Comparison of ENCODE assay signal across 20 mouse cellular contexts in genomic region chr17:25665891-25666290, GRCm38 (mm10). TPM values are rescaled to one million over a fixed set of nuclear protein-coding genes. Genes with fewer than 3 reads are reported as not detected.
DNase-seq lines count a peak whose midpoint lies in the region; ATAC-seq lines count a peak whose summit lies in the region.
"Had no signal": no experiment of that assay in that cellular context is flagged by ENCODE, and none has a peak within 500 bp of the region (broad histone marks: within the 10 kb centered on the region; RNA-seq: fewer than 3 reads in every experiment).

No protein-coding gene starts in this region.

- peak; percentile 59 to 66 for DNase-seq in cerebellum, postnatal 10 days
- DNase-seq in cerebellum, adult 8-10 months = no peak
- DNase-seq in forebrain, embryonic 14.5 days (ENCODE audit: low spot score) = peak; percentile 24
- DNase-seq in forebrain, embryonic 10.5 days (ENCODE audit: extremely low spot score, low spot score) = no peak
- DNase-seq in NIH3T3 (ENCODE audit: low read depth) = peak; percentile 20
- peak; percentile 26 for DNase-seq in embryonic facial prominence, embryonic 14.5 days (ENCODE audit: low spot score)
- no peak for DNase-seq in yolk sac, embryonic 10.5 days (ENCODE audit: low spot score)
- DNase-seq: adrenal gland, adult 2 months; adrenal gland, postnatal 14 days; cerebellum, adult 18-20 months; cerebellum, adult 9-11 months; gastrocnemius, postnatal 25 days; kidney, adult 2 months had no signal

- H3K36me3 ChIP-seq in forebrain, embryonic 14.5 days (ENCODE audit: control insufficient read depth, insufficient read depth, low read length) = no peaks in the 10 kb centered on the region
- H3K36me3 ChIP-seq in forebrain, embryonic 10.5 days (replicated peaks) = 0 out of 2 replicates have a peak, but pooled peaks cover 9% of the 10 kb centered on the region
- no peaks in the 10 kb centered on the region for H3K36me3 ChIP-seq in embryonic facial prominence, embryonic 14.5 days (ENCODE audit: control insufficient read depth, insufficient read depth, low read length)
- H3K36me3 ChIP-seq: forebrain, embryonic 15.5 days; hindbrain, embryonic 15.5 days had no signal

- no peak overlapping the region for H3K4me3 ChIP-seq in forebrain, embryonic 14.5 days (ENCODE audit: low read depth, low read length)
- no peak overlapping the region for H3K4me3 ChIP-seq in forebrain, embryonic 10.5 days
- no peak overlapping the region for H3K4me3 ChIP-seq in embryonic facial prominence, embryonic 14.5 days (ENCODE audit: low read depth, low read length)
- H3K4me3 ChIP-seq: embryonic facial prominence, embryonic 12.5 days; forebrain, embryonic 15.5 days; hindbrain, embryonic 12.5 days; hindbrain, embryonic 15.5 days had no signal

- no peak overlapping the region for H3K9ac ChIP-seq in forebrain, embryonic 14.5 days (ENCODE audit: low read length)
- no peak overlapping the region for H3K9ac ChIP-seq in embryonic facial prominence, embryonic 14.5 days (ENCODE audit: low read depth, low read length)
- H3K9ac ChIP-seq: embryonic facial prominence, embryonic 12.5 days; forebrain, embryonic 15.5 days; hindbrain, embryonic 12.5 days; hindbrain, embryonic 15.5 days had no signal

- H3K4me1 ChIP-seq in forebrain, embryonic 14.5 days (ENCODE audit: control insufficient read depth, insufficient read depth, low read length) = peaks cover 12% of the 10 kb centered on the region
- H3K4me1 ChIP-seq in forebrain, embryonic 10.5 days = peaks cover 29% of the 10 kb centered on the region
- peaks cover 14% of the 10 kb centered on the region for H3K4me1 ChIP-seq in embryonic facial prominence, embryonic 14.5 days (ENCODE audit: control insufficient read depth, insufficient read depth, low read length)

- H3K4me2 ChIP-seq in forebrain, embryonic 14.5 days (ENCODE audit: low read length) = no peak overlapping the region
- no peak overlapping the region for H3K4me2 ChIP-seq in embryonic facial prominence, embryonic 14.5 days (ENCODE audit: low read depth, low read length)
- H3K4me2 ChIP-seq: embryonic facial prominence, embryonic 12.5 days; forebrain, embryonic 15.5 days; heart, embryonic 11.5 days; hindbrain, embryonic 12.5 days; hindbrain, embryonic 15.5 days had no signal

- H3K27ac ChIP-seq in forebrain, embryonic 14.5 days (ENCODE audit: low read depth, low read length) = no peak overlapping the region
- no peak overlapping the region for H3K27ac ChIP-seq in forebrain, embryonic 10.5 days
- H3K27ac ChIP-seq in embryonic facial prominence, embryonic 14.5 days (replicated peaks; ENCODE audit: low read depth, low read length) = no peak overlapping the region
- H3K27ac ChIP-seq: embryonic facial prominence, embryonic 12.5 days; forebrain, embryonic 15.5 days; hindbrain, embryonic 12.5 days; hindbrain, embryonic 15.5 days had no signal

- ATAC-seq in forebrain, embryonic 14.5 days = no peak
- no peak for ATAC-seq in embryonic facial prominence, embryonic 14.5 days (ENCODE audit: low read depth)
- ATAC-seq: forebrain, embryonic 15.5 days; intestine, postnatal 0 days; Patski had no signal

- 65% methylated on average over 8 of the region's 8 CpGs for WGBS in forebrain, embryonic 14.5 days
- WGBS in forebrain, embryonic 10.5 days = 82% methylated on average over 8 of the region's 8 CpGs
- WGBS in embryonic facial prominence, embryonic 14.5 days = 62% methylated on average over 8 of the region's 8 CpGs

- no peaks in the 10 kb centered on the region for H3K27me3 ChIP-seq in forebrain, embryonic 14.5 days (replicated peaks; ENCODE audit: control insufficient read depth, insufficient read depth, low read length)
- H3K27me3 ChIP-seq in forebrain, embryonic 10.5 days (ENCODE audit: poor library complexity, severe bottlenecking) = no peaks in the 10 kb centered on the region
- no peaks in the 10 kb centered on the region for H3K27me3 ChIP-seq in embryonic facial prominence, embryonic 14.5 days (replicated peaks; ENCODE audit: control insufficient read depth, insufficient read depth, low read length)
- H3K27me3 ChIP-seq: embryonic facial prominence, embryonic 12.5 days; forebrain, embryonic 15.5 days; hindbrain, embryonic 12.5 days; hindbrain, embryonic 15.5 days had no signal

- H3K9me3 ChIP-seq in forebrain, embryonic 14.5 days (replicated peaks; ENCODE audit: control insufficient read depth, low read length) = no peaks in the 10 kb centered on the region
- H3K9me3 ChIP-seq in forebrain, embryonic 10.5 days = no peaks in the 10 kb centered on the region
- H3K9me3 ChIP-seq in embryonic facial prominence, embryonic 14.5 days (ENCODE audit: control insufficient read depth, low read length) = no peaks in the 10 kb centered on the region
- H3K9me3 ChIP-seq: embryonic facial prominence, embryonic 12.5 days; forebrain, embryonic 15.5 days; hindbrain, embryonic 12.5 days; hindbrain, embryonic 15.5 days had no signal

RNA-seq across cellular contexts. Expression of gene Gng13, which starts 51.1 kb away (rescaled TPM):
- 2.7 and 7.8 TPM in 2 replicates for polyA plus RNA-seq in forebrain, embryonic 14.5 days (2014; fragmentation: Nextera tagmentation; extraction: Ambion mirVana)
- polyA plus RNA-seq in forebrain, embryonic 10.5 days (2016; fragmentation: Nextera tagmentation; extraction: Ambion mirVana) = 0.57 and 0.59 TPM in 2 replicates
- 14.6 and 28.5 TPM in 2 replicates for polyA plus RNA-seq in embryonic facial prominence, embryonic 14.5 days (2014; fragmentation: Nextera tagmentation; extraction: Ambion mirVana)
- polyA plus RNA-seq: adrenal gland, adult 2 months; kidney, adult 2 months; Patski had no signal

Comparison
In these comparisons a context has a peak if more than half of its experiments do, and no peak if none do; other contexts are left out.
1. DNase-seq: peak in cerebellum, postnatal 10 days (2 of 2), forebrain, embryonic 14.5 days (single experiment), NIH3T3 (single experiment) and embryonic facial prominence, embryonic 14.5 days (single experiment); none in cerebellum, adult 8-10 months (single experiment), forebrain, embryonic 10.5 days (single experiment) and yolk sac, embryonic 10.5 days (single experiment).